Mouse (Mus musculus): ENCODE results near the gene Krtap12-1.
"Not testable (repeated sequence)": the region's sequence is repeated elsewhere in the genome, so short reads cannot be mapped to it uniquely, and the experiment has no call there.

The Krtap12-1 gene

DNA sequence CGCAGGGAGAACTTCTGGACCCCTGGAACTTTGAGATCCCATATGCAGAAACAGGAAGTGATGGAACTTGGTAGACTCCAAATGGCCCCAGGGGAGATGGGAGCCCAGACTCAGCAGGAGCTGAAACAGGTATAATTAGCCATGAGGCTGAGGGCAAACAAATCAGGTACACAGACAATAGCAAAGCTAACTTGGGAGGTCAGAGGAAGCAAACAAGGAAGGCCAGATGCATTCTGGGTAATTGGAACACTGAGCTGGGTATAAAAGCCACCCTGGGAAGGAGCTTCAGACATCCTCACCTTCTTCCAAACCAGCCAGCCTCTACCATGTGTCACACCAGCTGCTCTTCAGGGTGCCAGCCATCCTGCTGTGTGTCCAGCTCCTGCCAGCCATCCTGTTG lies at the start of gene Krtap12-1:
Gene Krtap12-1, plus strand, starts transcription at position 301 of the 400 bp plus-strand sequence.
- not testable (repeated sequence) for DNase-seq

DNA sequence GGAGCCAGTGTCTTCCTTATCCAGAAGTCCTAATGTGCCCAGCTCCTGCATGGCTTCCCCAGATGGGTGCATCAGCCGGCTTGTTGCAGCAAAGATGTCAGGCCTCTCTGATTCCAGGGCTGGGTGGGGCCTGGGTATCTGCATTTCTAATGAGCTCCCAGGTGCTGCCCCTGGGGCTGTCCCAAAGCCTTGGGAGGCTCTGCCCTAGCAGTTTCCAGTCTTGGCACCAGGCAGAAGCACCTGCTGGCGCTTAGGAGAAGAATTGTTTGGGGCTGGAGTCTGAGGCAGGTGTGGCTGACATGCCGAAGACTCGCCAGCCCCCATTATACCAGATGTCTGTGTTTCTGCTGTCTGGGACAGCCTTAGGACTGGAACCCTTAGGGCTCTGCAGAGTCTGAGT lies 49.7 kb upstream of the Krtap12-1 start:
- no peak for DNase-seq

DNA sequence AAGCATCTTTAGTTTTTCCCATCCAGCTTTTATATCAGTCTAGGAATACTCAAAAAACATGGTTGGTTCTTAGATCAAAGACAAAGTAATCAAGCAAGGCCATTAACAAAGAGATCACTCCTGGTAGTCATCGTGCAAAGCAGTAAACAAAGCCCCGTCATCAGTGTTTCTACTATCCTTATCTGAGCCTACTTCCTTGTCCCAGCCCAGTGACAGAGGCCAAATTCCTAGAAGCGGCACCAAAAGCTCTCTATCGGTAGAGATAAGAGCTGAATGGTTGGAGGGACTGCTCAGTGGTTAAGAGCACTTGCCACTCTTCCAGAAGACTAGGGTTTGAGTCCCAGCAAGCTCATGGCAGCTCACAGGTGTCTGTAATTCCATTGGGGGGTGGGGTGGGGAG lies 48.9 kb upstream of the Krtap12-1 start:
- no peak for DNase-seq

DNA sequence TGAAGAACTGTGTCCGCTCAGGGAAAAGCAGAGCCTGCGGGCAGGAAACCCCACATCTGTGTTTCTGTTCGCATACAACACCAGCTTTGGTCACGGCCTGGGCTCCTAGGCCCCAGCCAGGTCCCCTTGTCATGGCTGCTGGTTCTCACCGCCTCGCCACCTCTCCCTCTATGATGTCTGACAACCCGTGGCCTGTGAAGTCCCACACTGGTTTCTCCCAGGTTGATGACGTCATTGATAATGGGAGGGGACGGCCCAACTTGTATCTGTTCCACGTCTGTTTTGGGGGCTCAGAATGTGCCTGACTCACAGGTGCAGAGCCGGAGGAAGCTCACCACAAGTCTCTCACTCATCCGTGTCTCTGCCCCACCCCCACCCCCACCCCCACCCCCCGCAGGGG lies 46.6 kb upstream of the Krtap12-1 start:
- DNase-seq = no peak

DNA sequence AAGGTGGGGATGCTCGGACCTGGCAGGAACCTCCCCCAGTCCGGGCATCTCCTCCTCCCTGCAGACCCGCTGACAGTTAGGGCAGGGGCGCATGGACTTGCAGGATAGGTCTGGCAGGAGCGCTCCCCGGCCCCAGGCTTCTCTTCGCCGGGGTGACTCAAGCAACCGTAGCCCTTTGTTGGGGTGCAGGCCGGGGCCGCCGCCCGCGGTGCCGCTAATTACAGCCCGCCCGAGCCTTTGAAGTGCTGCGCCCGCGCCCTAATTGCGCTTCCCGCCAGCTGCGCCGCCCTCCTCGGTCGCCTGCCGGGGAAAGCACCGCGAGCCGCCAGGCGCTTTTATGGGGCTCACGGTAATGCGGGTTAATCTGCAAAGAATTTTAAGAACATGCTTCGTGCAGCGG lies 42.8 kb upstream of the Krtap12-1 start:
- DNase-seq = no peak

DNA sequence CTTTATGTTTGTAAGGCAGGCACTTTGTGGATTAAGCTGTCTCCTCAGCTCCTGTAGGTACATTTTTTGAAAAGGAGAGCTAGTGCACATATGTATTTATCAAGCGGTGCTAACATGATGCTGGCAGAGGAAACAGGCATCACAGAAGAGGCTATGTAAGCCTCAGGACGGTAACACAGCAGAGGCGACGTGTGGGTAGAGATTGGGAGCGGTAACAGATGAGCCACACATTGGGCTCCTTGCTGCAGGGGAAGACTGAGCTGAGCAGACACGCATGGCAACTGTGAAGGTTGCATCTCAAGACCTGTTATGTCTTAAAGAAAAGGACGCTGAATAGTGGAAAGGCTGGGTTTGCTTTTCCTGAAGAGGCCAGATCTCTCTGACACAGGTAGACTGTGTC lies 37.4 kb upstream of the Krtap12-1 start:
- DNase-seq = no peak

DNA sequence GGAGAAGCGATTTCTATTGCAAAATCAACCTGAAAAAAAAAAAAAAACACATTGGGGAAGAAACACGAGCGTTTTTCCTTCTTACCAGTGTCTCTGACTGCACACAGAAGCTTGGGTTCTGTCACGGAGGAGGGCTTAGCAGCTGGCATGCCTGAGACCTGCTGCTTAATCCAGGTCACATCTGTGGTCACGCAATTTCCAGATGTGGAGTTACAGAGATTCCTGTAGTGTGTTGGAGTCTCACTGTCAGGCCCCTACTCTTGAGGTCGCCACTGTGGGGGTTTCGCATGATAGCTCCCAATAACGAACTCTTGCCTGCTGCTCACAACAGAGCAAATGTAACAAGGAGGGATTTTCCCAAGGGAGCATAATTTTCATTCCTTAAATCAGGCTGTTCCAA lies 36.2 kb upstream of the Krtap12-1 start:
- DNase-seq = no peak

DNA sequence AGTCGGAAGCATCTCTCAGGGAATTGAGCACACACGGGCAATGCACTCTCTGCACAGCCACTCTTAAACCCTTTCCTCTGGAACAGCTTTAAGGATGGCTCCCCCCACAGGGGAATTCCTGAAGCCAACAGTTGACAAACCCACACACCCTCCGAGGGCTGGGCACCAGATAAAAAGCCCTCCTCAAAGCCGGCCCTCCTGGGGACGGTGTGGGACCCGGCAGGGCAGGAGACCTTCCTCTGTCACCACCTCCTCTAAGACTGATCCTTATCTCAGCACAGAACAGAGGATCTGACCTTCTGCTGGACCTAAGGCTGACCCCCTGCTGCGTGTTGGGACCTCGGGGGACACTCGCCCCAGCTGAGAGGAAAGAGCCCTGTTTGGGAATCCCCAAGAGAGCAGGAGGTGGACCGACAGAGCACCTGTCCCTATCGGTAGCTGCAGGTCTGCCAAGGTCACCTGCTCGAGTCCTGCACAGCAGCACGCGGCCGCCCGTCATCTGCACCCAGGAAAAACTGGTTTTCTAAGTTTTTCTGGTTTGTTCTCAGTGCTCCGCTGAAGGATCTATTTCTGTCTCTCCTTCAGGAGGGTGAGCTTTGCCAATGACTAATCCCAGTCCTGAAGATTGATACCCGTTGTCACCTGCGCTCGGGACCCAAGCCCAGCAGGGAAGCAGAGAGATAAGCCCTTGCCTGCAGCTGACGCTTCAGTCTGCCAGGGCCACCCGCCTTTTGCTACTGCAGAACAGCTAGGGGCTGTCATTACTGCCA lies 34.3 kb upstream of the Krtap12-1 start, which contains the start of gene Tspear:
Gene Tspear, plus strand, starts transcription at position 675 of the 770 bp plus-strand sequence.
- no peak for DNase-seq

DNA sequence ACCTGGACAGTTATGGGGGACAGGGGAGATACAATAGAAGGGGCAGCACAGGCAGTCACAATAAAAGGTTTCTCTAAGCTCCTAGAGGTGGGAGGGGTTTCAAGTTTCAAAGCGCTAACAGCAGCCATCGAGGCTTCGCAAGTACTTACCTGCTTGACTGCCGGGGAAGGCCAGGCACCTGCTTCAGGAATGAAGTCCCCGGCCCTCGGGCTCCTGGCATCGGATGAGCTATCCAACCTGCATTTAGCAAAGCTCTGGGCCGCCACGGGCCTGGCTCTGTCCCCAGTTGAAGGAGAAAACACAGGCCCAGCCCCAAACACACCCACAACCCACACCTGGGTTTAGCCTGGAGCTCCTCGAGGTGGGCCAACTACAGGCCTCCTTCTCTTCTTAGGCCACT lies 33.4 kb upstream of the Krtap12-1 start:
- no peak for DNase-seq

DNA sequence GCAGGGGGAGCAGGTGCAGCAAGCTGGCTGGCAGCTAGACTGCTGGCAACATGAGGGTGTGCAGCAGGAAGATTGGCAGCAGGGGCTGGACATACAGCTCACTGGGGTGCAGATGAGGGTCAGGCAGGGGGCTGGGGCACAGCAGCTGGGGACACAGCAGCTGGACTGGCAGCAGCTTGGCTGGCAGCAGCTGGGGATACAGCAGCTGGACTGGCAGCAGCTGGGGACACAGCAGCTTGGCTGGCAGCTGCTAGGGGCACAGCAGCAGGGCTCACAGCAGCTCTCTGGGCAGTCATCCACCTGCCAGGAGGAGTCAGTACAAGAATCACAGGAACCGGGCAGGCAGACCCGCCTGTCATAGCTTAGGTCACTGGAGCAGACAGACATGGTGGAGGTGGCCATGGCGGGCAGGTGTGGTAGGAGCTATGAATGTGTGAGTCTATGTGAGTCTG lies 30.0 kb upstream of the Krtap12-1 start, which contains the start of gene Gm19402:
Gene Gm19402, minus strand, starts transcription at position 402 of the 452 bp plus-strand sequence.
- not testable (repeated sequence) for DNase-seq

DNA sequence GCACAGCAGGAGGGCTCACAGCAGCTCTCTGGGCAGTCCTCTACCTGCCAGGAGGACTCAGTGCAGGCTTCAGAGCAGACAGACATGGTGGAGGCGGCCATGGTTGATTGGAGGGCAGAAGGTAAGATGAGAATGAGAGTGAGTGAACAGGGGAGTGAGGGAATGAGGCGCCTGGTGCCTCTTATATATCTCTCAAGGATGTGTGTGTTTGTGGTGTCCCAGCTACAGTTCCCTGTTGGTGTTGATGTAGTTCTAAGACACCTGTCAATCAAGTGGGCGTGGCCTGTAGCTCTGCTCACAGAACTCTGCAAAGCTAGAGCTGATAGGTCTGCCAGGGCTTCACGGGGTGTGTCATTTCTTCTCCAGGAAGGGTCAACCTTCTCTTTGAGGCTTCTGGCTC lies 23.3 kb upstream of the Krtap12-1 start, which contains the start of gene Gm9508:
Gene Gm9508, minus strand, starts transcription at position 101 of the 400 bp plus-strand sequence.
- no peak for DNase-seq

DNA sequence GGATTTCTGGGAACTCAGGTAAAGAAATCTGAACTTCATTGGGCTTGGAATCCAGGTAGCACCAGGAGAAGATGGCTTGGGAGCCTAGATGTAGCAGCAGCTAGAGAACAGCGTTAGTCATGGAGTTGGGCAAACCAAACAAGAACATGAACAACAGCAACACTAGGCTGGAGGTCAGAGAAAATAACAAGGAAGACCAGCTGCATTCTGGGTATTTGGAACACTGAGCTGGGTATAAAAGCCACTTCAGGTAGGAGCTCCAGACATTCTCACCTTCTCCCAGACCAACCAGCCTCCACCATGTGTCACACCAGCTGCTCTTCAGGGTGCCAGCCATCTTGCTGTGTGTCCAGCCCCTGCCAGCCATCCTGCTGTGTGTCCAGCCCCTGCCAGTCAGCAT lies 14.1 kb upstream of the Krtap12-1 start, which contains the start of gene Gm10272:
Gene Gm10272, plus strand, starts transcription at position 301 of the 400 bp plus-strand sequence.
- no peak for DNase-seq

DNA sequence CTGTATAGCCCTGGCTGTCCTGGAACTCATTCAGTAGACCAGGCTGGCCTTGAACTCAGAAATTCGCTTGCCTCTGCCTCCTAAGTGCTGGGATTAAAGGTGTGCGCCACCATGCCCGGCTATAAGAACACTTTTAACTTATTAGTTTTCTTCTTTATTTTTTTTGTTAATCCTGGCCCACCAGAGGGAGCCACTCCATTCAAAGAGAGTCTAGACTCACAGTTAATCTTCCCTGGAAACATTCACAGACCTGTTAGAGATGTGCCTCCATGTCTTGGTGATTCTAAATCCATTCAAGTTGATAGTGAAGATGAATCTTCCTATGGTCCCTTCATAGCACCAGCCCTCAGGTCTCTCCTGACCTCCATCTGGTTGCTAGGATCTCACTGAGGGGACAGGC lies 10.6 kb upstream of the Krtap12-1 start:
- DNase-seq = no peak

DNA sequence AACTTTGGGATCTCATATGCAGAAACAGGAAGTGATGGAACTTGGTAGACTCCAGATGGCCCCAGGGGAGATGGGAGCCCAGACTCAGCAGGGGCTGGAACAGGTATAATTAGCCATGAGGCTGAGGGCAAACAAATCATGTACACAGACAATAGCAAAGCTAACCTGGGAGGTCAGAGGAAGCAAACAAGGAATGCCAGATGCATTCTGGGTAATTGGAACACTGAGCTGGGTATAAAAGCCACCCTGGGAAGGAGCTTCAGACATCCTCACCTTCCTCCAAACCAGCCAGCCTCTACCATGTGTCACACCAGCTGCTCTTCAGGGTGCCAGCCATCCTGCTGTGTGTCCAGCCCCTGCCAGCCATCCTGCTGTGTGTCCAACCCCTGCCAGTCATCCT lies 9.2 kb upstream of the Krtap12-1 start, which contains the start of gene Gm10024:
Gene Gm10024, plus strand, starts transcription at position 301 of the 400 bp plus-strand sequence.
- DNase-seq = not testable (repeated sequence)

DNA sequence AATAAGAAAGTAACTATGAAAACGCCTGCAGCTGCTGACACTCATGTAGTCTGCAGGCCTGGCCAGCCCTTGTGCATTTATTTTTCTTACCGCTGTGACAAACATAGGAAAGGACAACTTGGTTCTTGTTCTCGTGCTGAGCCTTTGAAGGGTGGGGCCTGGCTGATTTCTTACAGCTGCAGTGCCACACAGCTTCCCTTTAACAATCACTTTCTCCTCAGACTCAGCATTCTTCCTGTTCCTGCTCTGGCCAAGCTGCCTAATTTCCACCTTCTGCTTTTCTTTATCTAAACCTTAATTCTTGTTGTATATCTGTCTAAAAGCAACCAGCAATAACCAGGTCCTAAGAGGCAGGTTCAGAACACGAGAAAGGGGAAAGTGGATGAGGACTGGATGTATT lies 6.7 kb upstream of the Krtap12-1 start:
- DNase-seq = no peak

DNA sequence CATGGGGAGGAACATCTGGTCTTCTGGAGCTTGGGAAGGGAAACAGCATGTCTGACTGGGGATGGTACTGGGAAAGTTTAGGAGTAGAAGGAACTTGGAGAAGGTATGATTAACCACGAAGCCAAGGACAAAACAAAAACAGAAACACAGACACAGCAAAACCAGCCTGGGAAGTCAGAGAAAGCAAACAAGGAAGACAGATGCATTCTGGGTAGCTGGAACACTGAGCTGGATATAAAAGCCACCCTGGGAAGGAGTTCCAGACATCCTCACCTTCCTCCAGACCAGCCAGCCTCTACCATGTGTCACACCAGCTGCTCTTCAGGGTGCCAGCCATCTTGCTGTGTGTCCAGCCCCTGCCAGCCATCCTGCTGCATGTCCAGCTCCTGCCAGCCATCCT lies 4.9 kb upstream of the Krtap12-1 start, which contains the start of gene Gm10142:
Gene Gm10142, plus strand, starts transcription at position 301 of the 400 bp plus-strand sequence.
- no peak for DNase-seq

DNA sequence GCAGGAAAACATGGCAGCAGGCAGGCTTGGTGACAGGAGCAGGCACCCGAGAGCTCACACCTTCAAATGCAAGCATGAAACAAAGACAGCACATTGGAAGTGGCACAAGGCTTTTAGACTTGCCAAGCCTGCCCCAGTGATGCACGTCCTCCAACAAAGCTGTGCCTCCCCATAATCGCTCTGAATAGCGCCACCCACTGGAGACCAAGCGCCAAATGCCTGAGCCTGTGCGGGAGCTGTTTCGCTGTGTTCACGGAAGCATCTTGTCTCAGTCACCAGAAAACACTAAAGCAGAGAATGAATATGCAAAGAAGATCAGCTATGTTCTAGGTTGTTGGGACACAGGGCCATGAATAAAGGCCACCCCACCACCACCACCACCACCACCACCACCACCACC lies 4.5 kb downstream of the Krtap12-1 start:
- no peak for DNase-seq

DNA sequence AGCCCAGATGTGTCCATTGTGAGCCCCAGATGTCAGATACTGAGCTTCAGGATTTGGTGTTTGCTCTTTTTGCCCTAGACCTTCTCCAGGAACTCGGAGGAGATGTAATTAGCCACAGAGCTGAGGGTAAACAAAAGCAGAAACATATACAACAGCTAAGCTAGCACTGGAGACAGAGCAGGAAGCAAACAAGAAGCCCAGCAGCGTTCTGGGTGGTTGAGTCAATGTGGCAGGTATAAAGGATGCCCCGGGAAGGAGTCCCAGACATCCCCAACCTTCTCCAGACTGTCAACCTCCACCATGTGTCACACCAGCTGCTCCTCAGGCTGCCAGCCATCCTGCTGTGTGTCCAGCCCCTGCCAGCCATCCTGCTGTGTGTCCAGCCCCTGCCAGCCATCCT lies 5.8 kb downstream of the Krtap12-1 start, which contains the start of gene Gm10100:
Gene Gm10100, plus strand, starts transcription at position 301 of the 400 bp plus-strand sequence.
- no peak for DNase-seq

DNA sequence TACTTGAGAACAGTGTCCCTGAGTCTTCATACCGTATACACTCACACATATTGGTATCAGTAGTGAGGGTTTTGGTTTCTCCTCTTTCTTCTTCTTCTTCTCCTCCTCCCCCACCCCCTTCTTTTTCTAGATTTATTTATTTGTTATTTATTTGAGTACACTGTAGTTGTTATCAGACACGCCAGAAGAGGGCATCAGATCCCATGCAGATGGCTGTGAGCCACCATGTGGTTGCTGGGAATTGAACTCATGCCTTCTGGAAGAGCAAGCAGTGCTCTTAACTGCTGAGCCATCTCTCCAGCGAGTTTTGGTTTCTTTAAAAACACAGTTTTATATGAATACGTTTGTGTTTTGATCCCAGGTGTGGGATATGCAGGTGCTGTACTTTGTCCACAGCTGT lies 7.9 kb downstream of the Krtap12-1 start:
- DNase-seq = no peak

DNA sequence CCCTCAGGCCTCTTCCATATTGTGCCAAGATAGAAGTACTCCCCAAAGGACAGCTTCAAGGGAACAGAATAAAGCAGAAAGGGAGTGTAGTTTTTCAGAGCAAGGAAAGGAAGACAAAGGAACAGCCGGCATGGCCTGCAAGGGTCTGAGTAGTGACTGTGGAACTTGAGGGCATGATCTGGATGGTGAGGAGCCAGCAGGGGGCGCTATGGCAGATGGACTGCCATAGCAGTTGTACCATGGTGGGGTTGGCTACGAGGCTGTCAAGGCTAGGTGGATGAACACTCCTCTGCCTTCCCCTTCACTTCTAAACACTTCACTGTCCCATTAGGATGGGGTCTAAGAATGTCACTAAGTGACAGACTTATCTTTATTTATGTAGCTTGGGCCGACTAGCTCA lies 8.8 kb downstream of the Krtap12-1 start:
- DNase-seq = no peak

DNA sequence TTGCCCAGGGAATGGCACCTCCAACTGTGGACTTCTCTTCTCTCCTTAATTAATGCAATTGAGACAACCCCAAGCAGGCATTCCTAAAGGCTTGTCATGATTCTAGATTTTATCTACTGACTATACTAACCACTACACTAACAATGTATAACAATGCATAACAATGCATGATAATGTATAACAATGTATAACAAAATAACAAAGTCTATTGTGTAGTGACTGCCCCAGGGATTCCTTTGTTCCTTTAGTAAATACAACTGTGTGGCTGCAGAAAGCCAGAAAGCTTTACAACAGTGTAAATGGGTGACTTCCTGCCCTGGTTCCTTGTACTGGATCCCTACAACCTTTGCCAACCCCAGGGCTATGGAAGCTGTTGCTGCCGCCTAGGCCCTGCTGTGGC lies 15.5 kb downstream of the Krtap12-1 start:
- DNase-seq = no peak

DNA sequence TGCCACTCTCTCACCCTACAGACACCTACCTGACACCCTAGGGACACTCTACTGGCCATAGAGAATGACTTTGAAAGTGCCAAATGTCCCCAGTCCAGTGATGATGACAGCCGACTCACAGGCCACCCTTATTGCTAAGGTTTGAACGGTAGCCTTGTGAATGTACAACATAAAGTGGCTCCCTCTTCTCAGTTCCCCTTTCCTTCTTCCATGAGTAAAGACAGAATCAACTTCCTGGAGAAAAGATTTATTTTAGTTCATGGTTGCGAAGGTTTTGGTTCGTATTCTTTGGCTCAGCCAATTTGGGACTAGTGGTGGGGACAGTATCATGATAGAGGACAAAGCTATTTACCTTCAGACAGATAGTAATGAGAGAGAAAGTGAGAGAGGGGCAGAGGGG lies 18.5 kb downstream of the Krtap12-1 start:
- DNase-seq = no peak

DNA sequence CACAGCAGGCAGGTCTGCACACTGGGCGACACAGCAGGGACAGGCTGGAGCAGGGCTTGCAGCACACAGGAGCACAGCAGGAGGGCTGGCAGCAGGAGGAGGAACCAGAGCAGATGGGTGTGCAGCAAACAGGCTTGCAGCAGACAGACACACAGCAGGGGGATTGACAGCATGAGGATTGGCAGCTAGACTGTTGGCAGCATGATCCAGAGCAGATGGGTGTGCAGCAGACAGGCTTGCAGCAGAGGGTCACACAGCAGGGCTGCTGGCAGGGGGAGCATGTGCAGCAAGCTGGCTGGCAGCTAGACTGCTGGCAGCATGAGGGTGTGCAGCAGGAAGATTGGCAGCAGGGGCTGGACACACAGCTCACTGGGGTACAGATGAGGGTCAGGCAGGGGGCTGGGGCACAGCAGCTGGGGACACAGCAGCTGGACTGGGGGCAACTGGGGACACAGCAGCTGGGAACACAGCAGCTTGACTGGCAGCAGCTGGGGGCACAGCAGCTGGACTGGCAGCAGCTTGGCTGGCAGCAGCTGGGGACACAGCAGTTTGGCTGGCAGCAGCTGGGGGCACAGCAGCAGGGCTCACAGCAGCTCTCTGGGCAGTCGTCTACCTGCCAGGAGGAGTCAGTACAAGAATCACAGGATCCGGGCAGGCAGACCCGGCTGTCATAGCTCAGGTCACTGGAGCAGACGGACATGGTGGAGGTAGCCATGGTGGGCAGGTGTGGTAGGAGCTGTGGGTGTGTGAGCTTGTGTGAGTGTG lies 21.7 kb downstream of the Krtap12-1 start, which contains the start of gene Gm18596:
Gene Gm18596, minus strand, starts transcription at position 715 of the 765 bp plus-strand sequence.
- not testable (repeated sequence) for DNase-seq

Measured in lung, adult 18-20 months (tissue).